1 mouse cellular context compared by ENCODE assay signal in the genomic region with DNA sequence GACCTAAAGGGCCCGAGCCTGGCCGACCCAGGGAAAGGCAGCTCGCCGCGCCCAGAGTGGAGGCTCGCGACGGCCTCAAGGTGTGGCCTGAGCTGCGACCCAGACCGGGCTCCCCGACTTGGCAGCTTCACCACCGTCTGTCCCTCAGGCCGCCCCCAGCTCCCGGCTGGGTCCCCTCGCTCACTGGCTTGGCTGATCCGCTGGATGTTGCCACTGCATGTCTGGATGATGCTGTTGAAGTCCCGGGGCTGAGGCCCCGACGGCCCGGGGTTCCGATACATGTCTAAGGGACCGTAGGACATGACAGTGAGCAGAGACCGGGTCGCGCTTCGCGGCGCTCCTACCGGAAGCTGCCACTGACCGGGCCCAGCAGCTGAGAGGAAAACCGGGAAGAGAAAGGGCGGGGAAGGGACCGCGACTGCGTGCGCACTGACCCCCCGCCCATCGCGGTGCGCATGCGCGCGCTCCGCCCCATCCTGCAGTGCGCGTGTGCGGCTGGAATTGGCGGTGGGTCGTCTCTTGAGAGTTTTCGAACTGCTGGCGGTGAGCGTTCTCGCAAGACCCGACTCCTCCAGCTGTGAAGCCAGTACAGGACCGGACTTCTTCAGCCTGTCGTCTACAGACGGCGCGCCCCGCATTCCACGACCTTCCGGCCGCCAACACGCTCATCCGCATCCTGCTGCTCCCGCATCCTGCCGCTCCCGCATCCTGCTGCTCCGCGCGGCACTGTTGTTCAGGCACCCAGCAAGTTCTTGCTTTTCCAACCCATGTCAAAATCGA.
TF ChIP-seq lines count a peak whose summit lies in the region.

Gene Stx12 (minus strand): TSS at position 446 of the 780 bp plus-strand sequence.

TF ChIP-seq in MEL, 35 proteins besides CTCF, POLR2A, EP300 and RAD21 (continued from another document):
- TF ChIP-seq SMC3 (IDR thresholded peaks at IDR 0.05; ENCODE audit: low read depth, low read length) (no peak), MYB (IDR thresholded peaks at IDR 0.05; ENCODE audit: low read depth, low read length) (no peak), CHD2 (IDR thresholded peaks at IDR 0.05; ENCODE audit: low read length) (no peak), ETS1 (IDR thresholded peaks at IDR 0.05; ENCODE audit: low read depth, low read length) (peak; percentile 44; the same call in 1 of the 2 replicates), RCOR1 (IDR thresholded peaks at IDR 0.05; ENCODE audit: low read depth, low read length) (0 out of 2 replicates have a peak, but pooled peaks have one; percentile 13), MAZ (IDR thresholded peaks at IDR 0.05; ENCODE audit: low read depth, low read length) (peak; percentile 25; the same call in 1 of the 2 replicates), TBP (IDR thresholded peaks at IDR 0.05; ENCODE audit: low read depth, low read length) (peak; percentile 74), GATA1 (IDR thresholded peaks at IDR 0.05; ENCODE audit: low read depth, low read length) (no peak)
TF ChIP-seq in MEL: peak in this region for 16.
